In the genomic region with DNA sequence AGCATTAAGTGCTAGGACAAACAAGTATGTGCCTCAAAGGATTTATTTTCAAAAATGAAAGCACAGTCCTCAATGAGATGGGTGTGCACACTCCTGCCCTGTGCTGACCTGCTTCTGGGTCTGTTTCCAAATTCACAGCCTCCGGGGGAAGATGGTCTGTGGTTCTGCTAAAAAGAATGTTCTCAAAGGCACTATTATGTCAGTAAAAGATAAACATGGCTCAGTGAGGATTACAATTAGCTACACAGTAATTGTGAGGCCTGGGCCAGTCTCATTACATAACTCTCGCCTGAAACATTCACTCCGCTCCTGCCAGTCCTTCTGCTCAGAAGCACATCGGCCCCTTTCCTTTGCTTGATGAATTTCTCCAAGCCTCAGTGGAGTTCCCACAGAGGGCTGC, we compare ENCODE assay signal across 9 mouse cellular contexts. TPM values are rescaled to one million over a fixed set of nuclear protein-coding genes. Genes with fewer than 3 reads are reported as not detected.
DNase-seq lines count a peak whose midpoint lies in the region; ATAC-seq and TF ChIP-seq lines count a peak whose summit lies in the region.
"Had no signal": no experiment of that assay in that cellular context is flagged by ENCODE, and none has a peak within 500 bp of the region (broad histone marks: within the 10 kb centered on the region; RNA-seq: fewer than 3 reads in every experiment).

No protein-coding gene starts in this region.

- no peaks in the 10 kb centered on the region for H3K9me3 ChIP-seq in heart, embryonic 12.5 days (replicated peaks)

- no peak overlapping the region for H3K4me3 ChIP-seq in heart, embryonic 12.5 days
- no peak overlapping the region for H3K4me3 ChIP-seq in layer of hippocampus, adult 2 months

- no peaks in the 10 kb centered on the region for H3K27me3 ChIP-seq in heart, embryonic 12.5 days (replicated peaks)

- no peak for ATAC-seq in heart, embryonic 12.5 days (ENCODE audit: insufficient number of reproducible peaks, low FRiP score)
- ATAC-seq in granulocyte monocyte progenitor cell, adult 5-6 weeks (replicated peaks; ENCODE audit: poor library complexity, severe bottlenecking): no peak

- no peak overlapping the region for H3K27ac ChIP-seq in heart, embryonic 12.5 days (ENCODE audit: poor library complexity, severe bottlenecking)
- peak overlapping the region; percentile 81 for H3K27ac ChIP-seq in layer of hippocampus, adult 2 months

- DNase-seq in heart, adult 8-10 months (ENCODE audit: low spot score): peak; percentile 36
- peak; percentile 32 to 40 for DNase-seq in right cerebral cortex, adult 2 months (ENCODE audit: low spot score in 2 of 2)
- no peak for DNase-seq in right cerebral cortex, postnatal 14 days
- DNase-seq in layer of hippocampus, adult 2 months (ENCODE audit: low spot score in 2 of 2): peak; percentile 44 to 65
- peak; percentile 67 for DNase-seq in testis, postnatal 14 days (ENCODE audit: low spot score)
- no peak for DNase-seq in adipocyte (ENCODE audit: low spot score)
- DNase-seq: cerebellum, adult 11-12 months had no signal

- peaks cover 59% of the 10 kb centered on the region for H3K36me3 ChIP-seq in heart, embryonic 12.5 days

- H3K4me2 ChIP-seq in heart, embryonic 12.5 days: no peak overlapping the region

- TF ChIP-seq CTCF in layer of hippocampus, adult 2 months (conservative IDR thresholded peaks at IDR 0.05): no peak

- H3K4me1 ChIP-seq in heart, embryonic 12.5 days (replicated peaks): no peaks in the 10 kb centered on the region

- WGBS in heart, embryonic 12.5 days: 85% methylated on average over 4 of the region's 4 CpGs

- H3K9ac ChIP-seq in heart, embryonic 12.5 days: no peak overlapping the region

RNA-seq across cellular contexts. Expression of gene Crlf3, which starts 18.6 kb away (rescaled TPM):
- 10 to 100 TPM in 2 of 4 experiments, 1 to 10 TPM in 2; 9.0 to 14.9 (median 12.1) TPM for total RNA-seq in heart, adult 8-10 months (2022)
- 40.1 and 43.5 TPM in 2 replicates for polyA plus RNA-seq in heart, embryonic 12.5 days (2016; fragmentation: Nextera tagmentation; extraction: Ambion mirVana)
- total RNA-seq in layer of hippocampus, adult 2 months (2021): 10 to 100 TPM; 25.7 to 26.2 TPM
- 85.9 and 104 TPM in 2 replicates for total RNA-seq in granulocyte monocyte progenitor cell, adult 5-6 weeks (2014; fragmentation: Nextera tagmentation)
- total RNA-seq in granulocyte monocyte progenitor cell, adult 5-6 weeks (2017): 95.3 and 97.5 TPM in 2 replicates

RNA-seq across cellular contexts. Expression of gene Atad5, which starts 27.0 kb away (rescaled TPM):
- under 1 TPM; 0.55 to 0.97 (median 0.69) TPM for total RNA-seq in heart, adult 8-10 months (2022)
- polyA plus RNA-seq in heart, embryonic 12.5 days (2016; fragmentation: Nextera tagmentation; extraction: Ambion mirVana): 6.9 and 8.3 TPM in 2 replicates
- 1 to 10 TPM; 3.6 to 4.2 TPM for total RNA-seq in layer of hippocampus, adult 2 months (2021)
- total RNA-seq in granulocyte monocyte progenitor cell, adult 5-6 weeks (2014; fragmentation: Nextera tagmentation): 29.5 and 45.3 TPM in 2 replicates
- total RNA-seq in granulocyte monocyte progenitor cell, adult 5-6 weeks (2017): 34.5 and 37.3 TPM in 2 replicates

Comparison
In these comparisons a context has a peak if more than half of its experiments do, and no peak if none do; other contexts are left out.
1. DNase-seq: peak in heart, adult 8-10 months (single experiment), right cerebral cortex, adult 2 months (2 of 2), layer of hippocampus, adult 2 months (2 of 2) and testis, postnatal 14 days (single experiment); none in right cerebral cortex, postnatal 14 days (single experiment) and adipocyte (single experiment).
2. RNA of gene Atad5, which starts 27.0 kb away (total RNA-seq): 29.5 to 45.3 TPM in granulocyte monocyte progenitor cell, adult 5-6 weeks; 3.6 to 4.2 TPM in layer of hippocampus, adult 2 months and 0.55 to 0.97 TPM in heart, adult 8-10 months; every median in the first group is over 4 times any median in the second.